Mouse (Mus musculus): ENCODE measurements around the gene Epb41l4b. TPM values are rescaled to one million over a fixed set of nuclear protein-coding genes. Genes with fewer than 3 reads are reported as not detected.
A peak's percentile ranks its signal among the peaks of the same experiment; 100 is the strongest.

Gene Epb41l4b
- polyA plus RNA-seq, 1 experiment from 2014 or later, result 4.5 TPM

GRCm38 (mm10) chr4:57109543-57109942 lies 33.7 kb downstream of the Epb41l4b start:
- ATAC-seq (ENCODE audit: low FRiP score), result no peak
- Histone ChIP-seq H3K4me1 (no peaks in the 10 kb centered on the region; the same call in 1 of the 2 replicates), H3K4me3 (replicated peaks) (no peak overlapping the region), H3K36me3 (no peaks in the 10 kb centered on the region), H3K4me2 (no peak overlapping the region), H3K9me3 (replicated peaks) (no peaks in the 10 kb centered on the region), H3K27ac (replicated peaks) (no peak overlapping the region), H3K27me3 (replicated peaks) (no peaks in the 10 kb centered on the region), H3K9ac (replicated peaks) (no peak overlapping the region)
- WGBS, result 71% methylated on average over 4 of the region's 4 CpGs

GRCm38 (mm10) chr4:57105339-57105738 lies 37.9 kb downstream of the Epb41l4b start:
- Histone ChIP-seq H3K4me3 (replicated peaks) (no peak overlapping the region), H3K9ac (replicated peaks) (no peak overlapping the region), H3K9me3 (replicated peaks) (no peaks in the 10 kb centered on the region), H3K4me2 (no peak overlapping the region), H3K36me3 (peaks cover 3% of the 10 kb centered on the region; the same call in 1 of the 2 replicates), H3K4me1 (no peaks in the 10 kb centered on the region; the same call in 1 of the 2 replicates), H3K27ac (replicated peaks) (no peak overlapping the region), H3K27me3 (replicated peaks) (no peaks in the 10 kb centered on the region)
- 70% methylated on average over 6 of the region's 6 CpGs for WGBS
- no peak for ATAC-seq (ENCODE audit: low FRiP score)

GRCm38 (mm10) chr4:57103830-57104229 lies 39.4 kb downstream of the Epb41l4b start:
- H3K9me3 ChIP-seq (replicated peaks), result no peaks in the 10 kb centered on the region
- 23% methylated on average over 4 of the region's 5 CpGs for WGBS
- no peak for ATAC-seq (ENCODE audit: low FRiP score)
- H3K4me2 ChIP-seq, result no peak overlapping the region
- no peaks in the 10 kb centered on the region for H3K27me3 ChIP-seq (replicated peaks)
- H3K4me3 ChIP-seq (replicated peaks), result no peak overlapping the region
- no peaks in the 10 kb centered on the region; the same call in 1 of the 2 replicates for H3K4me1 ChIP-seq
- H3K27ac ChIP-seq (replicated peaks), result no peak overlapping the region
- H3K36me3 ChIP-seq, result peaks cover 3% of the 10 kb centered on the region; the same call in 1 of the 2 replicates
- H3K9ac ChIP-seq (replicated peaks), result no peak overlapping the region

GRCm38 (mm10) chr4:57101095-57101494 lies 42.1 kb downstream of the Epb41l4b start:
- Histone ChIP-seq H3K36me3 (peaks cover 5% of the 10 kb centered on the region; the same call in 1 of the 2 replicates), H3K4me1 (no peaks in the 10 kb centered on the region), H3K27me3 (replicated peaks) (no peaks in the 10 kb centered on the region), H3K4me2 (no peak overlapping the region), H3K9ac (replicated peaks) (no peak overlapping the region), H3K27ac (replicated peaks) (no peak overlapping the region), H3K9me3 (replicated peaks) (no peaks in the 10 kb centered on the region), H3K4me3 (replicated peaks) (no peak overlapping the region)
- WGBS, result 75% methylated on average over 4 of the region's 4 CpGs
- no peak for ATAC-seq (ENCODE audit: low FRiP score)

- Histone ChIP-seq H3K27ac (replicated peaks) (no peak overlapping the region), H3K4me2 (no peak overlapping the region), H3K4me3 (replicated peaks) (no peak overlapping the region), H3K4me1 (peaks cover 7% of the 10 kb centered on the region), H3K9ac (replicated peaks) (no peak overlapping the region), H3K9me3 (replicated peaks) (no peaks in the 10 kb centered on the region), H3K27me3 (replicated peaks) (no peaks in the 10 kb centered on the region), H3K36me3 (peaks cover 5% of the 10 kb centered on the region; the same call in 1 of the 2 replicates)
- WGBS, result 71% methylated on average over 4 of the region's 4 CpGs
- no peak for ATAC-seq (ENCODE audit: low FRiP score)
These were observed 45.8 kb downstream of the Epb41l4b start for GRCm38 (mm10) chr4:57097411-57097810.

- Histone ChIP-seq H3K27ac (replicated peaks) (no peak overlapping the region), H3K4me2 (no peak overlapping the region), H3K36me3 (peaks cover 3% of the 10 kb centered on the region; the same call in 1 of the 2 replicates), H3K9ac (replicated peaks) (no peak overlapping the region), H3K4me3 (replicated peaks) (no peak overlapping the region), H3K27me3 (replicated peaks) (no peaks in the 10 kb centered on the region), H3K4me1 (peaks cover 23% of the 10 kb centered on the region), H3K9me3 (replicated peaks) (no peaks in the 10 kb centered on the region)
- ATAC-seq (ENCODE audit: low FRiP score), result no peak
These were observed 47.7 kb downstream of the Epb41l4b start for GRCm38 (mm10) chr4:57095569-57095968.

- H3K9ac ChIP-seq (replicated peaks), result no peak overlapping the region
These were observed 51.9 kb downstream of the Epb41l4b start for GRCm38 (mm10) chr4:57091363-57091762.

GRCm38 (mm10) chr4:57088301-57088700 lies 54.9 kb downstream of the Epb41l4b start:
- no peak overlapping the region for H3K4me3 ChIP-seq (replicated peaks)
- H3K27ac ChIP-seq (replicated peaks), result no peak overlapping the region
- no peak overlapping the region for H3K4me2 ChIP-seq
- H3K9ac ChIP-seq (replicated peaks), result no peak overlapping the region
- no peaks in the 10 kb centered on the region for H3K9me3 ChIP-seq (replicated peaks)
- peaks cover 18% of the 10 kb centered on the region for H3K4me1 ChIP-seq
- H3K27me3 ChIP-seq (replicated peaks), result no peaks in the 10 kb centered on the region
- no peaks in the 10 kb centered on the region for H3K36me3 ChIP-seq
- ATAC-seq (ENCODE audit: low FRiP score), result no peak
- 84% methylated on average over 4 of the region's 4 CpGs for WGBS

More at GRCm38 (mm10) chr4:57091363-57091762, 51.9 kb downstream of the Epb41l4b start:
- no peaks in the 10 kb centered on the region for H3K27me3 ChIP-seq (replicated peaks)
- 13% methylated on average over 12 of the region's 12 CpGs for WGBS
- peak; percentile 88 for ATAC-seq (ENCODE audit: low FRiP score)
- peak overlapping the region; percentile 19 for H3K4me2 ChIP-seq
- H3K4me1 ChIP-seq, result peaks cover 23% of the 10 kb centered on the region
- no peaks in the 10 kb centered on the region for H3K9me3 ChIP-seq (replicated peaks)
- H3K36me3 ChIP-seq, result no peaks in the 10 kb centered on the region
- no peak overlapping the region for H3K4me3 ChIP-seq (replicated peaks)
- H3K27ac ChIP-seq (replicated peaks), result peak overlapping the region; percentile 81

GRCm38 (mm10) chr4:57085750-57086400 lies 57.4 kb downstream of the Epb41l4b start:
- Histone ChIP-seq H3K36me3 (no peaks in the 10 kb centered on the region), H3K4me1 (peaks cover 5% of the 10 kb centered on the region; the same call in 1 of the 2 replicates), H3K9ac (replicated peaks) (no peak overlapping the region), H3K9me3 (replicated peaks) (no peaks in the 10 kb centered on the region), H3K4me3 (replicated peaks) (no peak overlapping the region), H3K4me2 (no peak overlapping the region), H3K27me3 (replicated peaks) (no peaks in the 10 kb centered on the region), H3K27ac (replicated peaks) (no peak overlapping the region)
- ATAC-seq (ENCODE audit: low FRiP score), result no peak
- WGBS, result 70% methylated on average over 10 of the region's 10 CpGs

GRCm38 (mm10) chr4:57083653-57084052 lies 59.6 kb downstream of the Epb41l4b start:
- Histone ChIP-seq H3K36me3 (no peaks in the 10 kb centered on the region), H3K4me3 (replicated peaks) (no peak overlapping the region), H3K27me3 (replicated peaks) (no peaks in the 10 kb centered on the region), H3K27ac (replicated peaks) (no peak overlapping the region), H3K9ac (replicated peaks) (no peak overlapping the region), H3K4me2 (no peak overlapping the region), H3K4me1 (peaks cover 12% of the 10 kb centered on the region; the same call in 1 of the 2 replicates), H3K9me3 (replicated peaks) (no peaks in the 10 kb centered on the region)
- no peak for ATAC-seq (ENCODE audit: low FRiP score)
- WGBS, result 74% methylated on average over 11 of the region's 11 CpGs

GRCm38 (mm10) chr4:57082775-57083428 lies 60.3 kb downstream of the Epb41l4b start:
- no peaks in the 10 kb centered on the region for H3K9me3 ChIP-seq (replicated peaks)
- no peak overlapping the region for H3K9ac ChIP-seq (replicated peaks)
- no peak overlapping the region for H3K4me2 ChIP-seq
- no peak for ATAC-seq (ENCODE audit: low FRiP score)
- WGBS, result 65% methylated on average over 10 of the region's 10 CpGs
- H3K27ac ChIP-seq (replicated peaks), result no peak overlapping the region
- no peaks in the 10 kb centered on the region for H3K27me3 ChIP-seq (replicated peaks)
- H3K36me3 ChIP-seq, result no peaks in the 10 kb centered on the region
- peaks cover 12% of the 10 kb centered on the region; the same call in 1 of the 2 replicates for H3K4me1 ChIP-seq
- no peak overlapping the region for H3K4me3 ChIP-seq (replicated peaks)

- no peaks in the 10 kb centered on the region for H3K27me3 ChIP-seq (replicated peaks)
- H3K4me3 ChIP-seq (replicated peaks), result no peak overlapping the region
- H3K9ac ChIP-seq (replicated peaks), result no peak overlapping the region
- H3K4me1 ChIP-seq, result peaks cover 12% of the 10 kb centered on the region; the same call in 1 of the 2 replicates
- no peak for ATAC-seq (ENCODE audit: low FRiP score)
- no peak overlapping the region for H3K4me2 ChIP-seq
- WGBS, result 41% methylated on average over 7 of the region's 7 CpGs
- H3K36me3 ChIP-seq, result no peaks in the 10 kb centered on the region
- no peak overlapping the region for H3K27ac ChIP-seq (replicated peaks)
- H3K9me3 ChIP-seq (replicated peaks), result no peaks in the 10 kb centered on the region
These were observed 61.8 kb downstream of the Epb41l4b start for GRCm38 (mm10) chr4:57081463-57081862.
